Mouse (Mus musculus) thymus, postnatal 4 days (tissue): ENCODE measurements around the gene Tom1l2.

Experiments
- DNase-seq: peaks from one replicate; pipeline ENCODE4 v3.0.0; 2021

Tom1l2 gene

GRCm38 (mm10) chr11:60224676-60225075 is 128.0 kb downstream of the Tom1l2 start:
- peak; percentile 82 for DNase-seq

GRCm38 (mm10) chr11:60222469-60223236 is 130.1 kb downstream of the Tom1l2 start, which contains the start of gene Srebf1:
Srebf1 (minus strand) TSS chr11:60222581.
- DNase-seq: peak; percentile 87

- no peak for DNase-seq
These were observed 130.6 kb downstream of the Tom1l2 start for GRCm38 (mm10) chr11:60222085-60222468.

GRCm38 (mm10) chr11:60221425-60221824 is 131.3 kb downstream of the Tom1l2 start:
- no peak for DNase-seq

GRCm38 (mm10) chr11:60220291-60220804 is 132.4 kb downstream of the Tom1l2 start:
- peak; percentile 95 for DNase-seq

- DNase-seq: no peak
These were observed 133.1 kb downstream of the Tom1l2 start for GRCm38 (mm10) chr11:60219609-60220008.

GRCm38 (mm10) chr11:60217467-60217866 is 135.2 kb downstream of the Tom1l2 start:
- no peak for DNase-seq

GRCm38 (mm10) chr11:60216671-60217070 is 136.0 kb downstream of the Tom1l2 start:
- DNase-seq: no peak

- DNase-seq: no peak
These were observed 139.4 kb downstream of the Tom1l2 start for GRCm38 (mm10) chr11:60213266-60213665.

GRCm38 (mm10) chr11:60211761-60212160 is 140.9 kb downstream of the Tom1l2 start:
- no peak for DNase-seq

- no peak for DNase-seq
These were observed 141.6 kb downstream of the Tom1l2 start for GRCm38 (mm10) chr11:60211152-60211551.

- DNase-seq: peak; percentile 99
These were observed 142.4 kb downstream of the Tom1l2 start for GRCm38 (mm10) chr11:60210305-60210724.

GRCm38 (mm10) chr11:60209933-60210249 is 142.8 kb downstream of the Tom1l2 start:
- DNase-seq: no peak

GRCm38 (mm10) chr11:60209217-60209932 is 143.3 kb downstream of the Tom1l2 start:
- no peak for DNase-seq

- DNase-seq: no peak
These were observed 144.0 kb downstream of the Tom1l2 start for GRCm38 (mm10) chr11:60208712-60209111.

- no peak for DNase-seq
These were observed 144.5 kb downstream of the Tom1l2 start for GRCm38 (mm10) chr11:60208201-60208600.

GRCm38 (mm10) chr11:60206207-60206606 is 146.5 kb downstream of the Tom1l2 start:
- DNase-seq: no peak

GRCm38 (mm10) chr11:60205026-60205425 is 147.7 kb downstream of the Tom1l2 start:
- DNase-seq: no peak

GRCm38 (mm10) chr11:60202710-60203638 is 149.7 kb downstream of the Tom1l2 start:
- DNase-seq: no peak

- peak; percentile 28 for DNase-seq
These were observed 152.3 kb downstream of the Tom1l2 start for GRCm38 (mm10) chr11:60200384-60200783.

- DNase-seq: peak; percentile 96
These were observed 153.0 kb downstream of the Tom1l2 start for GRCm38 (mm10) chr11:60199702-60200184.

GRCm38 (mm10) chr11:60198651-60199050 is 154.1 kb downstream of the Tom1l2 start:
- DNase-seq: no peak
